Mouse (Mus musculus) heart, postnatal 0 days (tissue): ENCODE data around the gene Kcnma1. TPM values are rescaled to one million over a fixed set of nuclear protein-coding genes. Genes with fewer than 3 reads are reported as not detected.

Experiments
- ATAC-seq: fragments of 200-750 bp; cut with Nextera tagmentation; 2 replicates; pipeline ENCODE4 v1.8.0; 2017; ENCODE audit warnings: low read depth, moderate number of reproducible peaks, moderate library complexity; ENCODE audit not compliant: insufficient read depth
- DNase-seq: peaks from one replicate; pipeline ENCODE4 v3.0.0-alpha.2; 2016; ENCODE audit warnings: low spot score
- H3K27ac ChIP-seq: fragments of 300-500 bp; sonication (generic); 2 replicates; pipeline ENCODE4 v1.5.1; 2014; ENCODE audit warnings: low read depth, mild to moderate bottlenecking
- H3K27me3 ChIP-seq: fragments of 300-500 bp; sonication (generic); 2 replicates; pipeline ENCODE4 v1.6.1; 2014; ENCODE audit warnings: low read length, mixed read lengths; ENCODE audit not compliant: control insufficient read depth, insufficient read depth
- H3K36me3 ChIP-seq: fragments of 300-500 bp; sonication (generic); replicated peaks from 2 replicates; pipeline ENCODE4 v1.6.1; 2014; ENCODE audit warnings: low read length, mixed read lengths; ENCODE audit not compliant: control insufficient read depth, insufficient read depth
- H3K4me1 ChIP-seq: fragments of 300-500 bp; sonication (generic); 2 replicates; pipeline ENCODE4 v1.6.1; 2014; ENCODE audit warnings: antibody characterized with exemption; ENCODE audit not compliant: control insufficient read depth, insufficient read depth
- H3K4me2 ChIP-seq: fragments of 300-500 bp; sonication (generic); 2 replicates; pipeline ENCODE4 v1.6.1; 2014; ENCODE audit warnings: low read depth, mild to moderate bottlenecking, low read length, moderate library complexity
- H3K4me3 ChIP-seq: fragments of 300-500 bp; sonication (generic); 2 replicates; pipeline ENCODE4 v1.5.1; 2014; ENCODE audit warnings: low read depth, low read length
- H3K9ac ChIP-seq: fragments of 300-500 bp; sonication (generic); replicated peaks from 2 replicates; pipeline ENCODE4 v1.6.1; 2014; ENCODE audit warnings: low read depth, low read length, mixed read lengths
- H3K9me3 ChIP-seq: fragments of 300-500 bp; sonication (generic); replicated peaks from 2 replicates; pipeline ENCODE4 v1.6.1; 2016; ENCODE audit warnings: low read length; ENCODE audit not compliant: control insufficient read depth
- CTCF ChIP-seq: IDR thresholded peaks from 2 replicates; pipeline ENCODE4 v1.5.1; 2016; ENCODE audit warnings: antibody characterized with exemption, control low read depth, low read depth
- EP300 ChIP-seq: IDR thresholded peaks from 2 replicates; pipeline ENCODE4 v1.6.1; 2016; ENCODE audit warnings: antibody characterized with exemption, low read depth
- WGBS: fragments of 180-500 bp; shearing (Covaris S2); extraction: QIAGEN DNeasy Blood & Tissue Kit; methylation state at CpG from one replicate; pipeline ENCODE4 v1.1.7; 2014; 5-methylcytosine and 5-hydroxymethylcytosine counted together
- polyA plus RNA-seq: library from polyadenylated mRNA; unstranded; fragments of >200 nt; fragmentation: Nextera tagmentation; extraction: Ambion mirVana; gene quantifications from 2 replicates; pipeline ENCODE4 v1.2.1, GENCODE M21; 2015
- total RNA-seq: library from RNA; depleted of rRNA; stranded (reverse); fragments of >200 nt; gene quantifications from 2 replicates; pipeline ENCODE4 v1.2.3, GENCODE M21; 2014; ENCODE audit warnings: low replicate concordance

Kcnma1 gene
- total and polyA plus RNA-seq, 2 experiments from 2014 or later: 0.10 to 1.3 TPM

- no peak for ATAC-seq
These were observed 490.3 kb downstream of the Kcnma1 start for GRCm38 (mm10) chr14:23523825-23524491.

GRCm38 (mm10) chr14:23522606-23523159, 491.6 kb downstream of the Kcnma1 start:
- Histone ChIP-seq H3K4me3 (no peak overlapping the region), H3K36me3 (no peaks in the 10 kb centered on the region), H3K9ac (no peak overlapping the region), H3K4me2 (no peak overlapping the region), H3K4me1 (no peaks in the 10 kb centered on the region), H3K9me3 (no peaks in the 10 kb centered on the region), H3K27me3 (no peaks in the 10 kb centered on the region), H3K27ac (no peak overlapping the region)
- DNase-seq (no peak), ATAC-seq (no peak)
- WGBS: 74% methylated on average over 4 of the region's 4 CpGs
- TF ChIP-seq EP300 (no peak), CTCF (no peak)

More at GRCm38 (mm10) chr14:23523825-23524491, 490.3 kb downstream of the Kcnma1 start:
- Histone ChIP-seq H3K27ac (no peak overlapping the region), H3K27me3 (no peaks in the 10 kb centered on the region), H3K9me3 (no peaks in the 10 kb centered on the region), H3K9ac (no peak overlapping the region), H3K4me1 (no peaks in the 10 kb centered on the region), H3K4me3 (no peak overlapping the region), H3K4me2 (no peak overlapping the region), H3K36me3 (no peaks in the 10 kb centered on the region)
- no peak for DNase-seq
- WGBS: 75% methylated on average over 6 of the region's 6 CpGs
- TF ChIP-seq CTCF (no peak), EP300 (no peak)

GRCm38 (mm10) chr14:23521080-23521684, 493.1 kb downstream of the Kcnma1 start:
- no peak overlapping the region for H3K27ac ChIP-seq
- H3K4me3 ChIP-seq: no peak overlapping the region
- no peaks in the 10 kb centered on the region for H3K36me3 ChIP-seq
- TF ChIP-seq CTCF: no peak
- TF ChIP-seq EP300: no peak
- no peaks in the 10 kb centered on the region for H3K9me3 ChIP-seq
- no peak overlapping the region for H3K9ac ChIP-seq
- H3K27me3 ChIP-seq: no peaks in the 10 kb centered on the region
- ATAC-seq (no peak), DNase-seq (no peak)
- no peak overlapping the region for H3K4me2 ChIP-seq
- no peaks in the 10 kb centered on the region for H3K4me1 ChIP-seq
- WGBS: 47% methylated on average over 10 of the region's 10 CpGs

- TF ChIP-seq CTCF (no peak), EP300 (no peak)
- no peak overlapping the region for H3K4me3 ChIP-seq
- no peak overlapping the region for H3K9ac ChIP-seq
- H3K27me3 ChIP-seq: no peaks in the 10 kb centered on the region
- DNase-seq: no peak
- WGBS: 86% methylated on average over 2 of the region's 2 CpGs
- no peaks in the 10 kb centered on the region for H3K36me3 ChIP-seq
- no peak overlapping the region for H3K4me2 ChIP-seq
- H3K27ac ChIP-seq: no peak overlapping the region
- ATAC-seq: no peak
- H3K9me3 ChIP-seq: no peaks in the 10 kb centered on the region
- no peaks in the 10 kb centered on the region for H3K4me1 ChIP-seq
These were observed 496.9 kb downstream of the Kcnma1 start for GRCm38 (mm10) chr14:23517374-23517773.

- Histone ChIP-seq H3K4me3 (no peak overlapping the region), H3K9me3 (no peaks in the 10 kb centered on the region), H3K4me1 (no peaks in the 10 kb centered on the region), H3K27ac (no peak overlapping the region), H3K9ac (no peak overlapping the region), H3K4me2 (no peak overlapping the region), H3K27me3 (no peaks in the 10 kb centered on the region), H3K36me3 (no peaks in the 10 kb centered on the region)
- TF ChIP-seq CTCF (no peak), EP300 (no peak)
- 69% methylated on average over 5 of the region's 5 CpGs for WGBS
- ATAC-seq (no peak), DNase-seq (no peak)
These were observed 504.5 kb downstream of the Kcnma1 start for GRCm38 (mm10) chr14:23509792-23510191.
